ENCODE assay signal across 23 mouse cellular contexts in genomic region chr13:102011965-102012364, GRCm38 (mm10).
"Had no signal": no experiment of that assay in that cellular context is flagged by ENCODE, and none has a peak within 500 bp of the region (broad histone marks: within the 10 kb centered on the region; RNA-seq: fewer than 3 reads in every experiment).

No protein-coding gene starts in this region.

- DNase-seq: gastrocnemius, adult 2 months; gastrocnemius, postnatal 10 days; gastrocnemius, postnatal 36 days; heart, adult 11 months; heart, adult 2 months; heart, postnatal 14 days; heart, postnatal 36 days; kidney, adult 11 months; kidney, adult 8-10 months; kidney, postnatal 10 days; layer of hippocampus, adult 9-11 months; layer of hippocampus, postnatal 36 days; left cerebral cortex, postnatal 4 days had no signal

- H3K4me2 ChIP-seq: heart, embryonic 11.5 days; heart, embryonic 13.5 days; heart, embryonic 15.5 days; hindbrain, embryonic 13.5 days; hindbrain, embryonic 15.5 days; limb, embryonic 13.5 days; limb, embryonic 15.5 days; liver, embryonic 12.5 days had no signal

- H3K36me3 ChIP-seq: heart, embryonic 13.5 days; heart, embryonic 15.5 days; hindbrain, embryonic 13.5 days; hindbrain, embryonic 15.5 days; limb, embryonic 13.5 days; limb, embryonic 15.5 days; liver, embryonic 12.5 days had no signal

- H3K4me1 ChIP-seq: heart, embryonic 13.5 days; heart, embryonic 15.5 days; hindbrain, embryonic 13.5 days; hindbrain, embryonic 15.5 days; limb, embryonic 13.5 days; limb, embryonic 15.5 days; liver, embryonic 12.5 days had no signal

- H3K27ac ChIP-seq: gastrocnemius, adult 2 months; heart, adult 2 months; heart, embryonic 13.5 days; heart, embryonic 15.5 days; hindbrain, embryonic 13.5 days; hindbrain, embryonic 15.5 days; hindbrain, postnatal 0 days; limb, embryonic 13.5 days; limb, embryonic 15.5 days; liver, embryonic 12.5 days had no signal

- H3K9ac ChIP-seq: heart, embryonic 13.5 days; heart, embryonic 15.5 days; hindbrain, embryonic 13.5 days; hindbrain, embryonic 15.5 days; limb, embryonic 13.5 days; limb, embryonic 15.5 days; liver, embryonic 12.5 days had no signal

- H3K4me3 ChIP-seq: gastrocnemius, adult 2 months; heart, adult 2 months; heart, embryonic 13.5 days; heart, embryonic 15.5 days; hindbrain, embryonic 13.5 days; hindbrain, embryonic 15.5 days; limb, embryonic 13.5 days; limb, embryonic 15.5 days; liver, embryonic 12.5 days had no signal

- ATAC-seq: hindbrain, postnatal 0 days; intestine, embryonic 16.5 days; liver, embryonic 12.5 days had no signal

- H3K27me3 ChIP-seq: heart, embryonic 13.5 days; heart, embryonic 15.5 days; hindbrain, embryonic 13.5 days; hindbrain, embryonic 15.5 days; limb, embryonic 13.5 days; limb, embryonic 15.5 days; liver, embryonic 12.5 days had no signal

- H3K9me3 ChIP-seq: heart, embryonic 13.5 days; heart, embryonic 15.5 days; hindbrain, embryonic 13.5 days; hindbrain, embryonic 15.5 days; limb, embryonic 13.5 days; limb, embryonic 15.5 days; liver, embryonic 12.5 days had no signal
